Mouse (Mus musculus): ENCODE measurements around the gene Grb10.

The Grb10 gene

GRCm38 (mm10) chr11:11968830-11969229 lies 69.7 kb downstream of the Grb10 start:
- DNase-seq (ENCODE audit: low spot score), result peak; percentile 69

- DNase-seq (ENCODE audit: low spot score), result no peak
These were observed 71.0 kb downstream of the Grb10 start for GRCm38 (mm10) chr11:11967519-11967918.

DNA sequence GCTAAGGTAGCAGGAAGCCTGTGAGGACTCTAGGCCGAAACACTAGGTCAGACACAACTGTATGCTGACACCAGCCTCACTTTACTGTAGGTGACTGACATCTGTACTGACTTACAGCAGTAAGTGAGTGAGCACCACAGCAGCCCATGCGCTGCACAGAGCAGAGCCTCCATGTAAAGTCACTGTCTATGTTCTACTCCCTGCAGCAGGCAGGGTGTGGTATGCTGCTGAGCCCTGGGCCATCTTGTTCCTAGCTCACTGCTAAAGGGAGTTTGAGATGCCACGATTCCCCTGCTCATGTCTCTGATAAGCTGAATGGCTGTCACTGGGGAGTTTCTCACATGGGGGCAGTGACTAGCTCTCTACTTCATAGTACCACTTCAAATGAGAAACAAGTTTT lies 72.3 kb downstream of the Grb10 start:
- no peak for DNase-seq (ENCODE audit: low spot score)

DNA sequence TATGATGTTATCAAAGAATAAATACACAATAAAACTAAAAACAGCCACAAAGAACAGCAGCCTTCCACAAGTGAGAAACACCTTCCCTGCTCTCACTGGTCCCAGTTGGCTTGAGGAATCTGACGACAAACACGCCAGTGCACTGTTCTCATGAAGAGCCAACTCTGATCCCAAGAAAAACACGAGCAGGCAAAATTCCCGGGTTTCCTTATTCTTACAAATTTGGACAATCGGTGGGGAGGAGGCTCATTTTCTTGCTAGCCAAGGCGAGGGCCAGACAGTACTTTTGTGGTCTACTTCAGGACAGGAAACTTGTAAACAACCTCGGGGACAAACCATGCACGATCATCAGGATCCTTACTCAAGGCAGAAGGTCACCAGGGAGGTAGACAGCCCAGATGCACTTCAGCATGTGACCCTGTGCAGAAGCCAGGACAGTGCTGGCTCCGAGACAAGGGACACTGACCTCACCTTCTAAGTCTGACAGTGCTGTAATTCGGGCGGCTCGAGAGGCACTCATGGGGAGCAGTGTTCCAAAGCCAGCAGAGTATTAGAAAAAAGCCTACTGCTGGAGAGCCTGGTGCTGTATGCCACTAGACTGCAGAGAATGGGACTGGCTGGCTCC lies 72.9 kb downstream of the Grb10 start:
- DNase-seq (ENCODE audit: low spot score), result peak; percentile 92

DNA sequence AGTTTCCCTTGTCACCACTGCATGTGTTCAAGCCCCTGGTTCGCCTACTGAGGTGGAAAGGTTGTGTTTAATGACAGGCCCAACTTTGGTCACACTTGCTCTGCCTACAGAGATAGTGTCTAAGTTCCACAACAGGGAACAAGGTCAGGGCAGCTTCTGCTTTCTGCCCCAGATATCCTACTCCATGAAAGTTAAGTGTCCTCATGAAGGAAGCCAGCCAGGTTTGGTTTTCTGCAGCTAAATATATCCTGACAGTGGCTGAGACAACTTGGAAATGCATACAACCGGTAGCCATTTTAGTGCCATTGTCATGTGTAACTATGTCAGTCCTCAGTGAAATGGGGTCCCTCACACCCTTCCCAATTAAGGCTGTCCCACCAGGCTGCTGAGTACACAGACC lies 73.8 kb downstream of the Grb10 start:
- peak; percentile 25 for DNase-seq (ENCODE audit: low spot score)

DNA sequence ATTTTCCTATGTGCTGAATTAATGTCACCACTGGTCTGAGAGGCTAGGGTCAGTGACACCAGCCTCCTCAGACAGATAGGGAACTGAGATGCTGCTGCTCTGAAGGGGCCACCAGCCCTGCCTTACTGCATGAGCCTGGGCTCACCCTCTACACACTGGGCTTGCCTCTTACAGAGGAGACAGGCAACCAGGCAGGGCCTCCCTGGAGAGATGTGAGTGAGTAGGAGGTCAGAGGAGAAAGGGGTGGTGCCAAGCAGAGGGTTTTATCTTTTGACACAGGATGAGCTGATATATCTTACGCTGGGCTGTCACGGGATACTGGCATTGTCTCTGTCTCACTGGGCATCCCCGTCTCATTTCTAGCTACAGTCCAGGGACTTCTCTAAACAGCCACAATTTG lies 74.9 kb downstream of the Grb10 start:
- DNase-seq (ENCODE audit: low spot score), result peak; percentile 68

DNA sequence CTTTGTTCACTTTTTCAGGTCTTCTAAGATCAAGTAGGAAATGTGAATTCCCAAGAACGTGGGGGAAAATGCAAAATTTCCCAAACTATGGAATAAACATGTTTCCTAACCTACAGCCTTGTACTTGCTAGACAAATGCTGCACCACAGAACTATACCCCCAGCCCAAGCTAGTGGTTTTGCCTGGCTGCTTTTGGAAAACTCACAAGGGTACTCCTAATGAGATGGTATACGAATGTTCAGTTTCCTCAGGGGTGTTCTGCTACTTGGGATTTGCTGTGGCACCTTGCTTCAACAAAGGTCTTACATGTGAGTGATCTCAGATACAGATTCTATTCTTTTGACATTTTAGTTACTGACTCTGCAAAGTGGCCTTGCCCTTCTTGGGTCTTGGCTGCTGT lies 75.4 kb downstream of the Grb10 start:
- DNase-seq (ENCODE audit: low spot score), result no peak

GRCm38 (mm10) chr11:11962629-11962954 lies 75.9 kb downstream of the Grb10 start:
- DNase-seq (ENCODE audit: low spot score), result peak; percentile 62

GRCm38 (mm10) chr11:11961917-11962628 lies 76.4 kb downstream of the Grb10 start:
- no peak for DNase-seq (ENCODE audit: low spot score)

- DNase-seq (ENCODE audit: low spot score), result peak; percentile 37
These were observed 77.6 kb downstream of the Grb10 start for GRCm38 (mm10) chr11:11960858-11961257.

DNA sequence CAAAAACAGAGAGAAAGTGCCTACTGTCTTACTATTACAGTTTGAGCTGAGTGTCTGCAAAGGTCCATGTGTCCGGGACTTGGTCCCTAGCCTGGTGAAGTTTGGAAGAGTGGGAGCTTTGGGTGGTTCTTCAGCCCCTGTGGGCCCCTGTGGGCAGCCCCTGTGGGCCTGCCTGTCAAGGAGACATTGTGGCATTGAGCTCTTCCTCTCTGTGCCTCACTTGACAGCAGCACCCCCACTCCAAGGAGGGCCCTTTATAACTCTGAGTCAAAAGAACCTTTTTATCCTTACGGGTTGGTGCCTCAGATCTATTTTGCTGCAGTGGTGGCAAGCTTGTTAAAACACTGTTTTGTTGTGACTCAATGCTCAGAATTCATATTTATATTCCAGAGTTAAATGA lies 78.3 kb downstream of the Grb10 start:
- no peak for DNase-seq (ENCODE audit: low spot score)

DNA sequence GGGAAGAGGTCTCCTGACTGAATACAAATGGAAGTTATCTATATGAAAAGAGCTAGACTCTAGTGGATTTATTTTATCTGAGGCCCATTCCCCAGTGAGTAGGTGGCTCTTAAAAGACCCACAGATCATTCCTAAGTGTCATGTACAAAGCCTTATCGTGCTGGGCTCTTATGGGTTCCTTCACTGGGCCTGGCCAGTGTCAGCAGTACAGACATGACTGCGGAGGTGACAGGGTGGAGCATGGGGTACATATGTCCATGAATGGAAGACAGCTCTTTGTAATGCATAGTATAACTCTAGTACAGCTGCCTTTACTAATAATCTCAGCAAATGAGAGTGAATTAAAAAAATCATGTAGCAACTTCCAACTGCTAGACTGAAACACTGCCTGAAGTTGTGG lies 80.0 kb downstream of the Grb10 start:
- DNase-seq (ENCODE audit: low spot score), result no peak

GRCm38 (mm10) chr11:11958061-11958361 lies 80.5 kb downstream of the Grb10 start:
- no peak for DNase-seq (ENCODE audit: low spot score)

DNA sequence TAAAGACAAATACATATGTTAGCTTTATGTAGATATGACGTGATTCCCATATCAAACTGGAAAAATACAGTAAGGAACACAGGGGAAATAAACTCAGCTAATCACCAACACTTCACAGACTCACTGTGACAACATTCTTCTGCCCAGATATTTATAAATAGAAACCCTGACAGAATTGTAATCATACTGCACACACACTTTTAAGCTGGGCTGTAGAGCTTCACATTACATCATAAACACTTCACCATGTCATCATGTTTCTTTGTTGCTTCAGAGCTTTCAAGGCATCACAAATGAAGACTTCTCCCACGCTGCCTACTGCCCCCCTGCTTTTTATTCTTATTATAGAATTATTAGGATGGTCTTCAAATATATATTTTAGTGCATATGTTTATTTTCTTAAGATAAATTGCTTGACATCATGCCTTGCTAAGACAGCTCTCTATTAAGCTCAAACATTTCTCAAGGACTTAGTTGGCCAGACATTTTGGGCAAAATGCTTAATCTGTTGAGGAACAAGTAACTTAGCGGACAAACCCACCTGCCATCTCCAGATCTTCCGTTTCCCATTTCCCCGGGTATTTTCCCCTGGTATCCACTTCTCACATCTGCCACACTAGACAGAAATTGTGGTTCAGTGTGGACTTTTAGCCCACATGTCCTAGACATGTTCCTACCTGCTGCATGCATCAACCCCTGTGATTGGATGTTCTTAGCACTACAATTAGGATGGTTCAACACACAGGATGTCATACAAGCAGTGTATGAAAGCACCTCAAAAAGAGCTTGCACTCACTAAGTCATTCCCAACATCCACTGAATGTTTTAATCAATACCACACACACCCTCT lies 81.0 kb downstream of the Grb10 start:
- no peak for DNase-seq (ENCODE audit: low spot score)

- DNase-seq (ENCODE audit: low spot score), result no peak
These were observed 82.7 kb downstream of the Grb10 start for GRCm38 (mm10) chr11:11955783-11956182.

DNA sequence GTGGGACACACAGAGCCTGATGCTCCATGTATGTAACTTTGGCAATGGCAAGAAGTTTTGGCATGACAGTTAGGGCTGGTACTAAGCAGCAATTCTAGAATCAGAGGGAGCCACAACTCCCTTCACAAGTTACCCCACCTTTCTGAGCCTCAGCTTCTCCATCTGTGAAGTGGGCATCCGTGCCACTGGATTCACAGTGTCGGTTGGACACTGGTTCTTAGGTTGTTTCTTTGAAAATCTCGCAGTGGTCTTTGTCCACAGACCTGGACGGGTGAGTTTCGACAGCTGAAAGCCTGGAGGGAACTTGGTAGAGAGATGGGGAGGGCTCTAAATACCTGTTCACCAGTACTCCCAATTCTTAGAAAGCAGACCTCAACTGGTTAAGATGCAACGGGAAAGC lies 83.9 kb downstream of the Grb10 start:
- DNase-seq (ENCODE audit: low spot score), result no peak

DNA sequence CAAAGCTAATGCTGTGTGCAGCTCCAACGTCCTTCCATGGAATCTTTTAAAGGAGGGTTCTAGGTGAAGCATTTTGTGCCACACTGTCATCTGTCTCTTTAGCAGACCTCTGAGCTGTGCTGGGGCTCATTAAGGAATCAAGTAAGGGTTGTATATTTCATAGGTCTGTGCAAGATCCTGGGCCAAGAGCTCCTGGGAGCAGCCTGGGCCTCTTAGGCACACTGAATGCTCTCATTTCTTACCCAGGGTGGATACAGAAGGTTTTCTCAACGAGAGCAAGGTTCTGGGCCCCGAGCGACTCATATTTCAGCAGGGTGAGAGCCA lies 84.4 kb downstream of the Grb10 start:
- DNase-seq (ENCODE audit: low spot score), result no peak

DNA sequence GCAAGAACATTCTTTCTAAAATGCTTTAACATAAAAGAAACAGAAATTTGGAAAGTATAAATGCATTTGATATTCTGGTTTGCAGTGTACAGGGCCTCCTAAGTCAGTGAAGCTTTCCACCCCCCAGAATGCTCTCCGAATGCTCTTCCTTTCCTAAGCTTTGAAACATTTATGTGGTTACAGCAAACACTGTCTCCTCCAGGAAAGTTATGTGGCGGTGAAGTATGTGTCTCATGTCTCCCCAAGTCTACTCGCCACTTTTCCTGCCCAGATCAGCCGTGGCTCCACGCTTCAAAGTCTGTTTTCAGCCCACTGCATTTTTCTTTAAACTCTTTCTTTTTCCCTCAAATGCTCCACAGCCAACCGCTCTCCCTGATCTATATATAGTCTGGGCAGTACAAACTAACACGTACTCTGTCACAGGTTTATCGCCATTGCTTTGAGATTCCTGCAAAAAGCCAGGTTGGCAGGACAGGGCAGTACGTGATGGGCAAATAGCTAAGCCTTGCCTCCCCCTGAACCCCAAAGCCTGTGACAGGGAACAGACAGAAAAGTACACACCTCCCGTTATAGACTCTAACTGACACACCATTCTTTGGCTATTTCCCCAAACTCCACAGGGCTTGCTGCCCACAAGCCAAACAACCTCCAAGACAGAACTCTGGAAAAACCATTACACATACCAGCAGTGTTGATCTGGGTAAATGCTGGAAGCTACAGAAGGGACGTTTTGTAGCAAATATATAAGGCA lies 84.9 kb downstream of the Grb10 start:
- DNase-seq (ENCODE audit: low spot score), result peak; percentile 40

DNA sequence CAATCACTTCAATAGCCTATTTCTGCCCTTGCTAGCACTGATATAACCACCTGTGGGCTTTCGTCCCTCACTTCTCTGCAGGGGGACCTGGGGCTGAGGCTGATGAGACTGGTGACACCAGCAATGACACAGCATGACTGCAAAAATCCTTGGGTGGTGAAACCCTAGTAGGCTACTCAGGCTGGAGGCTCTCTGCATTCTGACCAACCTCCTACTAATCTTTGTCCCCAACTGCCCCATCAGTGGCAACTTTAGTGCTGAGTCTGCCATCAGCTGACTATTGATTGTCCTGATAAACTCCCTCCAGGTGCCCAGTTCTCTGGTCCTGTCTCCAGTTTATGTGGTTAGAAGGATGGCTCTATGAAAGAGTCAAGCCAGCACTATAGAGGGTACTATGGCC lies 85.9 kb downstream of the Grb10 start:
- DNase-seq (ENCODE audit: low spot score), result no peak

DNA sequence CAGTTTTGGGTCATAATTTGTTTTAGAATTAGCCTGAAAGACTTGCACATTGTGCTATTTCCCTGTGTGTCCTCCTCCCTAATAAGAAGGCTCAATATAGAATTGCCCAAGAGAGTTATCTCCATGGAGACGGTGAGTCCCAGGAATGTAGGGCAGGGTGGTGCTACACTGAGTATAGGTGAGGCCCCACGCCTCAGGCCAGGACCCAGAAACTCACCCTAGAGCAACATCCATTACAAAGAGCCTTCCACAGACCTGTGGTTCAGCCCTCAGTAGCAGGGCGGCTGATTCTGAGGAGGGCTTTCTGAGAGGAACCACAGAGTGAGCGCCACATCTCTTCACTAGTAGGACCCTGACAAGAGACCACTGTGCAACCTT lies 89.5 kb downstream of the Grb10 start:
- DNase-seq (ENCODE audit: low spot score), result no peak

GRCm38 (mm10) chr11:11948321-11948987 lies 90.0 kb downstream of the Grb10 start:
- no peak for DNase-seq (ENCODE audit: low spot score)

DNA sequence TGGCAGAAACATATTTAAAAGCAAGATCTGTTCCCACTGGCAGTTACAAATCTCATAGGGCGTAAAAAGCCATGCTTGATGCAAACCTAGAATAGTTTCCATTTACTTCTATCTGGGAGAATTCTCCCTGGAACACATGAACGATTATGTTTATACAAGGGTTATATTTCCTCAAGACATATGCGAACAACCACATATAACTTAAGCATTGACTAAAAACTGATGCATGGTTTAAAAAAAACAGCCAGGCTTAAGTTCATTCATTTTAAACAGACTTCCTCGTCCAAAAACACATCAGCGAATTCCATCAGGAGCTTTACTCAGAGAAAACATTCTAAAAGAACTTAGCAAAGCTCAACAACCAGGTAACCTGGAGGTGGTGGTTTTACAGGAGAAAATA lies 90.6 kb downstream of the Grb10 start:
- DNase-seq (ENCODE audit: low spot score), result no peak
